Mouse (Mus musculus): ENCODE results near the gene Txndc12.

- TF ChIP-seq POLR2A (IDR thresholded peaks at IDR 0.05; ENCODE audit: borderline replicate concordance, low read depth, low read length): no peak
- TF ChIP-seq CTCF (IDR thresholded peaks at IDR 0.05; ENCODE audit: low read depth, low read length): no peak
Observed at GRCm38 (mm10) chr4:108904076-108904475, 69.7 kb downstream of the Txndc12 start.
